Mouse (Mus musculus): ENCODE data around the gene Fabp3. TPM values are rescaled to one million over a fixed set of nuclear protein-coding genes. Genes with fewer than 3 reads are reported as not detected.

Fabp3 gene
- 1,000 to 10,000 TPM; 5,192 to 5,215 TPM for total RNA-seq (2021)

DNA sequence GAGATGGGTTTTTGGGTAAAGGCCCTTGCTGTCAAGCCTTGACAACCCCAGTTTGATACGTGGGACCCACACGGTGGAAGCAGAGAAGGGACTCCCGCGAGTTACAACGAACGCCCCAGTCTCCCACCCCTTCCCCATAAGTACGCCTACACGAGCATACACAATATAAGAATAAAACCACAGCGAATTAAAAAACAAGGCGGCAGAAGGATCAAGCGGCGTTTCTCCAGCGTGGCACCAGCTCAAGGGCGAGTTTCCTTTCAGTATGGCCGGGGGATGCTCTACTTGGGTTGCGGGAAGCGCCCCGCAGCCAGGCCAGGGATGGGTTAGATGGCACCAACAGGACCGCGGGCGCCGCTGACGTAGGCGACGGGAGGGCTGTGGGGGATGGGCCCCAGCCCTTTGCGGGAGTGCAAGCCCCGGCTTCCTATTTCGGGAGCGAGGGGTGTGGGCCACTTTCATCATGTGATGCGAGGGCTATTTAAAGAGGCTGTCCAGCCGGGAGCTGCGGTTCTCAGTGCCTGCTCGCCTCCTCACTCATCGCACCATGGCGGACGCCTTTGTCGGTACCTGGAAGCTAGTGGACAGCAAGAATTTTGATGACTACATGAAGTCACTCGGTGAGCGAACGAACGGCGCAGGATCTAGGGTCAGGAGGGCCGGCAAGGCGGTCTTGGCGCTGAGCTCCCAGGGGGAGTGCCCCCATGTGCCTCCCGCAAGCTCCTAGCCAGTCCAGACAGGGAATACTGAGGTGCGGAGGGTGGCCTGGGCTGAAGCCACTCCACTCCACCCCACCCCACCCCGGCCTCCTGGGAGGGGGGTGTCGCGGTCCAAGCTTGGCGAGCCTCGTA is at the start of gene Fabp3, which contains the start of gene Gm10570:
Fabp3 (plus strand) TSS at position 365 of the 851 bp plus-strand sequence.
Gm10570 (minus strand) TSS at position 444 of the 851 bp plus-strand sequence.
- DNase-seq (ENCODE audit: low spot score): peak; percentile 35
- intact Hi-C loops (cut with DNase I): no loop called here

- no peak for DNase-seq (ENCODE audit: low spot score)
- intact Hi-C loops (cut with DNase I): no loop called here
These were observed 48.0 kb upstream of the Fabp3 start for GRCm38 (mm10) chr4:130260406-130260805.

DNA sequence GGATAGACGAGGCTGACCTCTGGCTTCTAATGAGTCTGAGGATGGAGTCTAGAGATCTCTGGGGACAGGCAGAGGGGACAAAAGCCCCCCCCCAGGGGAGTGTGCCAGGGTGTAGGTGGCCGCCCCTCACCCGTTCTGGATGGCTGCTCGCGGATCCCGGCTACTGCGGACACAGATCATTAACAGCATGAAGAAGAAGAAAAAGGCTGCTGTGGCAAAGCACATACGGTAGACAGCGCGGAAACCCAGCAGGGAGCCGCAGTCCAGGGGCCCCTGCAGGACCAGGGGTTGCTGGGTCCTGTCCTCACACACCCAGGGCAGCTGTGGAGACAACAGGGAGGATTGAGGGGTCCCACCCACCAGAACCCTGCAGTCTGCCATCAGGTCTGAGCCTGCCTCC is 44.3 kb upstream of the Fabp3 start:
- DNase-seq (ENCODE audit: low spot score): no peak
- intact Hi-C loops (cut with DNase I): loop anchor here (1.0 kb wide), 1 partner anchor 28 kb away; no protein-coding TSS in a partner anchor

DNA sequence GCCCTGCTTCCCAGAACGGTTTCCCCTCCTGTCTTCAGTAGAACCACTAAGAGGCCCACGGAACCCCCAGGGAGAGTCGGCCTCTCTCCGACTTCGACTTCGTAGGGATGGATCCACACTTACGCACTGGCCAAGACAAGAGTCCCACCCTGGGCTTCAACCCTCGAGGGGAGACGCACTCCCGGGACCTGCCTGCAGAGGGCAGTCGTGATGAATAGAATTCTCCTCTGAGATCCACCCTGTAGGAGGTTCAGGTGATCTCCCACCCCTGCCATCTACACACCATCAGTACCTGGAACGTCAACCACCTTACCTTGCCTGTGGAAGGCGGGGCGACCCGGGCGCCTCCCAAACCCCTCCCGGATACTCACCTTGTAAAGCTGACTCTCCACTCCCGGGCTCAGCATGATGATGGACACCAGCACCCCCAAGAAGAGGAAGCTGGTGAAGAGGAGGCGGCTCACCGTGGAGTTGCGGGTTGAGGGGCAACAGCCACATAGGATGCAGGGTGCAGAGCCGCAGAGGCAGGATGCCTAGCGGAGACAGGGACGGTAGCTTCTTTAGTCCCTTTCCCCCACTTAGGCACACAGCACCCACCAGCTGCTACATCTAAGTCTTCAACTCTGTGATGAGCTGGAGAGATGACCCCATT is 43.6 kb upstream of the Fabp3 start:
- intact Hi-C loops (cut with DNase I): loop anchor here (1.0 kb wide), 1 partner anchor 27 kb away; no protein-coding TSS in a partner anchor
- no peak for DNase-seq (ENCODE audit: low spot score)

GRCm38 (mm10) chr4:130266601-130267000 is 41.8 kb upstream of the Fabp3 start:
- DNase-seq (ENCODE audit: low spot score): no peak
- intact Hi-C loops (cut with DNase I): no loop called here

GRCm38 (mm10) chr4:130267069-130267468 is 41.3 kb upstream of the Fabp3 start:
- intact Hi-C loops (cut with DNase I): no loop called here
- DNase-seq (ENCODE audit: low spot score): no peak

GRCm38 (mm10) chr4:130268736-130269135 is 39.7 kb upstream of the Fabp3 start:
- intact Hi-C loops (cut with DNase I): no loop called here
- no peak for DNase-seq (ENCODE audit: low spot score)

DNA sequence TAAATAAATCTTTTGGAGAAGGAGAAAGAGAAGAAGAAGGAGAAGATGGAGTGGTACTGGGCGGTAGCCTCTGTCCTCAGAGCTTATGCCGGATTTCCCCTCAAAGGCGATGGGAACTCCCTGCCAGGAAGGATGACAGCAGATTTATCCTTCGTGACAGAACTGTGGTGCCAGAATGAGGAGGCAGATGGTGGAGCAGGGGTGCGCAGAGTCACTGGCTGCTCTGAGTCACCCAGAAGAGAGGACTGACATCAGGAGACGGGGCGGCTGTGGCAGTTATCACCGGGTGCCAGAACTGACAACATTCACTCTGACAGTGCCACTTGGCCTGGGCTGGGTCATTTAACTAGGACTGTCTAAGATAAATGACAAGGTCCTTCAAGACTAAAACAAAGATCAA is 38.3 kb upstream of the Fabp3 start:
- intact Hi-C loops (cut with DNase I): no loop called here
- DNase-seq (ENCODE audit: low spot score): no peak

- intact Hi-C loops (cut with DNase I): no loop called here
- no peak for DNase-seq (ENCODE audit: low spot score)
These were observed 37.6 kb upstream of the Fabp3 start for GRCm38 (mm10) chr4:130270611-130271347.

- intact Hi-C loops (cut with DNase I): no loop called here
- no peak for DNase-seq (ENCODE audit: low spot score)
These were observed 34.6 kb upstream of the Fabp3 start for GRCm38 (mm10) chr4:130273698-130274345.

GRCm38 (mm10) chr4:130274346-130275015 is 33.9 kb upstream of the Fabp3 start:
- DNase-seq (ENCODE audit: low spot score): no peak

GRCm38 (mm10) chr4:130275016-130275822 is 33.2 kb upstream of the Fabp3 start:
- intact Hi-C loops (cut with DNase I): no loop called here
- DNase-seq (ENCODE audit: low spot score): no peak

More at GRCm38 (mm10) chr4:130274346-130275015, 33.9 kb upstream of the Fabp3 start:
- intact Hi-C loops (cut with DNase I): no loop called here

GRCm38 (mm10) chr4:130275823-130276105 is 32.6 kb upstream of the Fabp3 start:
- intact Hi-C loops (cut with DNase I): no loop called here
- no peak for DNase-seq (ENCODE audit: low spot score)

DNA sequence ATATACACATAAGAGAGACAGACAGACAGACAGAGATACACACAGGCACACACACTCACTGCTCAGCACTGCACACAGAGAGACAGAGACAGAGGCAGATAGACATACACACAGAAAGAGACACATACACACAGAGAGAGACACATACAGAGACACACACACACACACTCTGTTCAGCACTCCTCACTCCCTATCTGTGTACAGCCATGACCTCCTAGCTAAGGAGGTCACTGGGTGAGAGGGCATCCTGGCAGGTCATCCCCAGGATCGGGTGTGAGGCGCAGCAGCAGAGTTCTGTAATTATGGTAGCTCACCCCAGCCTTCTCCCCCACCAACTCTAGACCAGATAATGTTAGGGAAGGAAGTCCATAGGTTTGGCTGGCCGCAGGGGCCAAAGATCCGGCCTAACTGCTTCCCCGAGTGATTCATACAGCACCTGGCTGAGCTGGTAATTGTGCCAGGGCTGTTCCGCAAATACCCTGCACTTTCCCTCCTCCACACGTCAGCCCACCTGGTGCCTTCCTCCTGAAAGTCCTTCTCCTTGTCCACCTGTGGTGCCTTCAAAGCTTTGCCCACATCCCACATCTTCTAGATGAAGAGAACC is 31.7 kb upstream of the Fabp3 start:
- no peak for DNase-seq (ENCODE audit: low spot score)
- intact Hi-C loops (cut with DNase I): no loop called here

DNA sequence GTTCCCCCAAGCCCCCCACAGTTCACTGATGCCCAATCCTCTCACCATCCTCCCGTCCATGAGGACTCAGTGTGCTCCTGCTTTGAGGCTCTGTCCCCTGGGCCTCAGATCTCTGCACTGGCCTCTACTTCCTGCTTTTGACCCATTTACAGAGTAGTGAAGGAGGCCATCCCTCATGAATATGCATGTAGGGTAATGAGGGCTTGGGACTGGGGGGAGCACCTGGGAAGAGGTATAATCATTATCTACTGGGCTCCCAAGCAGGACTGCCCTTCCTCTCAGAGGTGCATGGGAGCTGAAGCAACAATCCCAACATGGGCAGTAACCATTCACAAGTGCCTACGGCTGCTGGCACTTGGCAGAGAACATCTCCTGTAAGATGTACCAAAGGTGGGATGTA is 29.3 kb upstream of the Fabp3 start, which contains the start of gene Serinc2:
Serinc2 (minus strand) TSS at position 101 of the 400 bp plus-strand sequence.
- intact Hi-C loops (cut with DNase I): no loop called here

DNA sequence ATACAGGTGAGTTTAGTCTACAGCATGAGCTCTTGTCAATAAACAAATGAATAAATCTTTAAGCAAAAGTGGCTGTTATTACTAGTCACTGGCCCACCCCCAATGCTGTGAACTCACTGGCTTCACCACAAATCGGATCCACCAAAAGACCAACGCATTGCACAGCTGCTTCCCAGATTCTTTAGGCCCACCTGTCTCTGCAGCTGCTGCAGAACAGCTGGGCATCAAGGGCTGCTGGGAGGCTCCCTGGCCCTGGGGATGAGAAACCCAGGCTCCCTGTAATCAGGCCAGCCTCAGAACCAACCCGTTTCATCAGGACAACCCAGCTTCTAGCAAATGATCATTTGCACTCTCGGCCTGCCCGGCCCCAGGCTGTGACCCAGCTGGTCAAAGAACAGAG is 25.5 kb upstream of the Fabp3 start:
- intact Hi-C loops (cut with DNase I): no loop called here
- no peak for DNase-seq (ENCODE audit: low spot score)

More for the DNA sequence above, 29.3 kb upstream of the Fabp3 start, which contains the start of gene Serinc2:
- no peak for DNase-seq (ENCODE audit: low spot score)

DNA sequence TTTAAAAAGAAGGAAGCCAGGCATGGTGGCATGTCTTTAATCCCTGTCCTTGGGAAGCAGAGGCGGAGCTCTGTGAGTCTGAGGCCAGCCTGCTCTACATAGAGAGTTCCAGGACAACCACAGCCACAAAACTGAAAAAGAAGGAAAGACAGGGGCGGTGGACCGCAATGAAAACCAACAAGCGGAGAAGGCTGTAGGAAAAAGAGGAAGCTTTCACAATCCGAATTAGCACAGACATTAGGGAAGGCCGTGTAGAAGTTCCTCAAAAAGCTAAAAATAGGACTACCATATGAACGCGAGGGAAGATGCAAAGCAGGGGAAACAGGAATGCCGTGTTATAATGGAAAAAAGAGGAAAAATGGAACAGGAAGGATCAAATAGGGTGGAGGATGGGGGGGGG is 24.6 kb upstream of the Fabp3 start:
- intact Hi-C loops (cut with DNase I): no loop called here

GRCm38 (mm10) chr4:130286531-130286930 is 21.9 kb upstream of the Fabp3 start:
- intact Hi-C loops (cut with DNase I): no loop called here
- DNase-seq (ENCODE audit: low spot score): no peak

More for the DNA sequence above, 24.6 kb upstream of the Fabp3 start:
- no peak for DNase-seq (ENCODE audit: low spot score)

Data from heart, postnatal 25 days (tissue).